Mouse (Mus musculus) ovary, adult 2 months (tissue): ENCODE measurements around the gene Olfr464. TPM values are rescaled to one million over a fixed set of nuclear protein-coding genes. Genes with fewer than 3 reads are reported as not detected.

Source experiments
- polyA plus RNA-seq: library from polyadenylated mRNA; depleted of rRNA; stranded (reverse); fragments of >200 nt; gene quantifications from 2 replicates; pipeline ENCODE4 v1.2.3, GENCODE M21; 2012; rRNA removed

Gene Olfr464
- polyA plus RNA-seq, result 0.28 and 1.2 TPM in 2 replicates

DNA sequence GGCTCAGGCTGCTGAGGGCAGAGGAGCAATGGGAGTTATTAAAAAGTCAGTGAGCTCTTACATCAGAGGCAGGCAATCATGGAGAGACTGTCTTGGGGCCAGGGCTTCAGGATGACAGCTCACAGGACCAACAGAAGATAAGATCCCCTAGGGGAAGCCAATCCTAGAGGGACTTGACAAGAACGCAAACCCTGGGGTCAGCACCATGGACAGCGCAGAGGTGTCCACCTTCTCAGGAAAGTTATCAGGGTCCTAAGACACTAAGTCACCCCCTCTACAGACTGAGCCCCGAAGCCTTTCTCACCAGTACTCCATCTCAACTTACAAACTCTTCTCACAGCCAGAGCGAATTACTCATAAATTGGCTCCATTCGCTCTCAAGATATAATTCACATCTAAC is at the start of gene Olfr464:
Olfr464 (minus strand) TSS at position 2 of the 400 bp plus-strand sequence.

DNA sequence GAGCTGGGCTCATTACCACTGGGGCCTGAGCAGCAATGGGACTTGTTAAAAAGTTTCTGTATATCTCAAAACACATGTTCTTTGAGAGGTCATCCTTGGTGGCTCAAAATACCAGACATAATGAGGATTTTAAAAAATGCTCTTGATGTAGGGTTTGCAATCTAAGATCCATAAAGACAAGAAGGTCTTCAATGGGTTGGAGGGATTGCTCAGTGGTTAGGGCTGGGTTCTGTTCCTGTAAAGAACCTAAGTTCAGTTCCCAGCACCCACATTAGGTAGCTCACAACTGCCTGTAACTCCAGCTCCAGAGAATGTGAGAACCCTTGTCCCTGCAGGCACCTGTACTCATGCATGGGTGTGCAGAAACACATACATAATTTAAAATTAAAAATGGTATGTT is 23.5 kb downstream of the Olfr464 start, which contains the start of gene Olfr463:
Olfr463 (minus strand) TSS at position 101 of the 400 bp plus-strand sequence.

GRCm38 (mm10) chr11:87892168-87892567 is 28.6 kb downstream of the Olfr464 start, which contains the start of gene Olfr462:
Gene Olfr462, minus strand, starts transcription at chr11:87892268.

DNA sequence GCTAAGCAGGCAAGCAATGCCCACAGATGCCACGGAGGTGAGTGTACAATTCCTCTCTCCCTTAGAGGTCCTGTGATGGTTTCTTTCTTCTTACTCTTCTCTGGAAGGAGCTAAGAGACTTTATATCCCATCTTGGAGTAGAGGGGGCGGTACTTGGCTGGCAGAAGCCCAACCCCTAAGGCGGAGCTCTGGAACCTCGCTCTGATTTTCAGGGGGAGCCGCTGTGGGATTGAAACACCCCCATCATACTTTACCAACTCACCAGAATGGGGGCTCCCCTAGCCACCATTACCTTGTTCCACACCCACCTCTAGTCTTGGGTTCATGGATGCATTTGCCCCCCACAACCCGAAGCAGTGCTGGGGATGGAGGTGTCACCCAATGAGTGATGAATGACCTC is 45.3 kb downstream of the Olfr464 start, which contains the start of gene Epx:
Epx (minus strand) TSS at position 101 of the 400 bp plus-strand sequence.

Other genes with a start within 250 kb of the Olfr464 start
- gene Supt4a, start 183.4 kb downstream of the Olfr464 start, polyA plus RNA-seq, result 38.0 and 74.1 TPM in 2 replicates
- 13.0 and 14.2 TPM in 2 replicates for gene Tspoap1, start 160.4 kb downstream of the Olfr464 start, polyA plus RNA-seq
- 0.19 and 0.31 TPM in 2 replicates for gene Mpo, start 127.4 kb downstream of the Olfr464 start, polyA plus RNA-seq
- gene Lpo, start 92.7 kb downstream of the Olfr464 start, polyA plus RNA-seq, result 0.06 and 0.18 TPM in 2 replicates
- gene Mks1, start 67.8 kb downstream of the Olfr464 start, polyA plus RNA-seq, result 19.4 and 25.5 TPM in 2 replicates
- gene Epx, start 45.4 kb downstream of the Olfr464 start, polyA plus RNA-seq, result not detected in 2 replicates
- gene Olfr462, start 28.7 kb downstream of the Olfr464 start, polyA plus RNA-seq, result 0.21 TPM in 1 of 2 replicates, not detected in the other
- not detected in 2 replicates for gene Olfr463, start 23.6 kb downstream of the Olfr464 start, polyA plus RNA-seq
- gene Dynll2, start 66.6 kb upstream of the Olfr464 start, polyA plus RNA-seq, result 128 and 211 TPM in 2 replicates
- gene Srsf1, start 126.4 kb upstream of the Olfr464 start, polyA plus RNA-seq, result 152 and 191 TPM in 2 replicates
- gene Vezf1, start 147.3 kb upstream of the Olfr464 start, polyA plus RNA-seq, result 21.7 and 28.3 TPM in 2 replicates
- gene Cuedc1, start 177.1 kb upstream of the Olfr464 start, polyA plus RNA-seq, result 51.0 TPM in 2 replicates